Mouse (Mus musculus) embryonic facial prominence, embryonic 14.5 days (tissue): ENCODE results near the gene Spout1. TPM values are rescaled to one million over a fixed set of nuclear protein-coding genes. Genes with fewer than 3 reads are reported as not detected.
"Not testable (repeated sequence)": the region's sequence is repeated elsewhere in the genome, so short reads cannot be mapped to it uniquely, and the experiment has no call there.

Experiments used
- ATAC-seq: fragments of 200-750 bp; cut with Nextera tagmentation; 2 replicates; pipeline ENCODE4 v1.8.0; 2017; ENCODE audit warnings: low read depth, moderate number of reproducible peaks, moderate TSS enrichment
- DNase-seq: peaks from one replicate; pipeline ENCODE4 v3.0.0-alpha.2; 2015; ENCODE audit warnings: low spot score
- H3K27ac ChIP-seq: fragments of 300-500 bp; sonication (generic); replicated peaks from 2 replicates; pipeline ENCODE4 v1.5.1; 2014; ENCODE audit warnings: low read depth, mild to moderate bottlenecking, low read length, moderate library complexity
- H3K27me3 ChIP-seq: fragments of 300-500 bp; sonication (generic); replicated peaks from 2 replicates; pipeline ENCODE4 v1.6.1; 2014; ENCODE audit warnings: low read length; ENCODE audit not compliant: control insufficient read depth, insufficient read depth
- H3K36me3 ChIP-seq: fragments of 300-500 bp; sonication (generic); 2 replicates; pipeline ENCODE4 v1.6.1; 2014; ENCODE audit warnings: low read length, mixed read lengths; ENCODE audit not compliant: control insufficient read depth, insufficient read depth
- H3K4me1 ChIP-seq: fragments of 300-500 bp; sonication (generic); 2 replicates; pipeline ENCODE4 v1.6.1; 2014; ENCODE audit warnings: antibody characterized with exemption, low read length; ENCODE audit not compliant: control insufficient read depth, insufficient read depth
- H3K4me2 ChIP-seq: fragments of 300-500 bp; sonication (generic); 2 replicates; pipeline ENCODE4 v1.6.1; 2014; ENCODE audit warnings: low read depth, mild to moderate bottlenecking, low read length, moderate library complexity, mixed read lengths
- H3K4me3 ChIP-seq: fragments of 300-500 bp; sonication (generic); 2 replicates; pipeline ENCODE4 v1.5.1; 2014; ENCODE audit warnings: low read depth, mild to moderate bottlenecking, low read length
- H3K9ac ChIP-seq: fragments of 300-500 bp; sonication (generic); 2 replicates; pipeline ENCODE4 v1.6.1; 2014; ENCODE audit warnings: low read depth, mild to moderate bottlenecking, low read length, moderate library complexity, mixed read lengths
- H3K9me3 ChIP-seq: fragments of 300-500 bp; sonication (generic); 2 replicates; pipeline ENCODE4 v1.6.1; 2016; ENCODE audit warnings: low read length; ENCODE audit not compliant: control insufficient read depth
- WGBS: fragments of 180-500 bp; shearing (Covaris S2); extraction: QIAGEN DNeasy Blood & Tissue Kit; methylation state at CpG from one replicate; pipeline ENCODE4 v1.1.7; 2014; 5-methylcytosine and 5-hydroxymethylcytosine counted together
- polyA plus RNA-seq: library from polyadenylated mRNA; unstranded; fragments of >200 nt; fragmentation: Nextera tagmentation; extraction: Ambion mirVana; gene quantifications from 2 replicates; pipeline ENCODE4 v1.2.1, GENCODE M21; 2014

Spout1 gene
- polyA plus RNA-seq, 1 experiment from 2014 or later: 63.8 TPM

GRCm38 (mm10) chr2:30151840-30152239 lies 26.4 kb downstream of the Spout1 start:
- WGBS: 81% methylated on average over 11 of the region's 11 CpGs
- no peak overlapping the region for H3K4me2 ChIP-seq
- H3K9ac ChIP-seq: no peak overlapping the region
- peaks cover 49% of the 10 kb centered on the region for H3K36me3 ChIP-seq
- H3K27ac ChIP-seq: no peak overlapping the region
- H3K9me3 ChIP-seq: no peaks in the 10 kb centered on the region
- DNase-seq (no peak), ATAC-seq (no peak)
- no peaks in the 10 kb centered on the region for H3K27me3 ChIP-seq
- H3K4me3 ChIP-seq: no peak overlapping the region
- no peaks in the 10 kb centered on the region for H3K4me1 ChIP-seq

- 93% methylated on average over 4 of the region's 4 CpGs for WGBS
- peaks cover 87% of the 10 kb centered on the region for H3K36me3 ChIP-seq
- H3K4me2 ChIP-seq: no peak overlapping the region
- no peaks in the 10 kb centered on the region for H3K27me3 ChIP-seq
- no peaks in the 10 kb centered on the region for H3K9me3 ChIP-seq
- no peak overlapping the region for H3K9ac ChIP-seq
- DNase-seq (no peak), ATAC-seq (no peak)
- H3K27ac ChIP-seq: no peak overlapping the region
- no peaks in the 10 kb centered on the region for H3K4me1 ChIP-seq
- no peak overlapping the region for H3K4me3 ChIP-seq
These were observed 30.8 kb downstream of the Spout1 start for GRCm38 (mm10) chr2:30147466-30147865.

- ATAC-seq (no peak), DNase-seq (no peak)
- WGBS: 97% methylated on average over 4 of the region's 4 CpGs
- no peaks in the 10 kb centered on the region for H3K9me3 ChIP-seq
- no peak overlapping the region for H3K27ac ChIP-seq
- H3K4me3 ChIP-seq: no peak overlapping the region
- H3K36me3 ChIP-seq: peaks cover 93% of the 10 kb centered on the region
- no peak overlapping the region for H3K9ac ChIP-seq
- H3K4me2 ChIP-seq: no peak overlapping the region
- H3K27me3 ChIP-seq: no peaks in the 10 kb centered on the region
- no peaks in the 10 kb centered on the region for H3K4me1 ChIP-seq
These were observed 33.8 kb downstream of the Spout1 start for GRCm38 (mm10) chr2:30144436-30144835.

GRCm38 (mm10) chr2:30140021-30140420 lies 38.2 kb downstream of the Spout1 start:
- not testable (repeated sequence) for H3K9me3 ChIP-seq, DNase-seq, H3K4me1 ChIP-seq, H3K27ac ChIP-seq, ATAC-seq, H3K27me3 ChIP-seq, H3K9ac ChIP-seq, H3K4me3 ChIP-seq, H3K4me2 ChIP-seq
- WGBS: 92% methylated on average over 4 of the region's 4 CpGs
- peaks cover 92% of the 10 kb centered on the region for H3K36me3 ChIP-seq

GRCm38 (mm10) chr2:30136458-30136857 lies 41.8 kb downstream of the Spout1 start:
- H3K4me3 ChIP-seq: no peak overlapping the region
- H3K36me3 ChIP-seq: peaks cover 58% of the 10 kb centered on the region
- no peak for ATAC-seq
- H3K27ac ChIP-seq: no peak overlapping the region
- no peak for DNase-seq
- no peak overlapping the region for H3K4me2 ChIP-seq
- no peaks in the 10 kb centered on the region for H3K27me3 ChIP-seq
- peaks cover 20% of the 10 kb centered on the region for H3K4me1 ChIP-seq
- 90% methylated on average over 10 of the region's 10 CpGs for WGBS
- no peaks in the 10 kb centered on the region for H3K9me3 ChIP-seq
- H3K9ac ChIP-seq: no peak overlapping the region

- Histone ChIP-seq H3K9ac (peak overlapping the region; percentile 78), H3K9me3 (no peaks in the 10 kb centered on the region), H3K4me1 (peaks cover 20% of the 10 kb centered on the region), H3K36me3 (peaks cover 44% of the 10 kb centered on the region), H3K27ac (peak overlapping the region; percentile 33; the same call in 1 of the 2 replicates), H3K4me2 (peak overlapping the region; percentile 68), H3K4me3 (peak overlapping the region; percentile 70), H3K27me3 (no peaks in the 10 kb centered on the region)
- 70% methylated on average over 10 of the region's 10 CpGs for WGBS
- ATAC-seq: no peak
- DNase-seq: no peak
These were observed 43.2 kb downstream of the Spout1 start for GRCm38 (mm10) chr2:30134928-30135620.

- no peak for DNase-seq
These were observed 43.9 kb downstream of the Spout1 start for GRCm38 (mm10) chr2:30134378-30134711.

GRCm38 (mm10) chr2:30133613-30134377 lies 44.5 kb downstream of the Spout1 start, which contains the start of gene Tbc1d13:
Gene Tbc1d13, plus strand, starts transcription at chr2:30133746.
- Histone ChIP-seq H3K9me3 (no peaks in the 10 kb centered on the region), H3K27ac (peak within 1 kb of the TSS; percentile 77), H3K4me3 (peak within 1 kb of the TSS; percentile 70), H3K4me2 (peak within 1 kb of the TSS; percentile 68), H3K27me3 (no peaks in the 10 kb centered on the region), H3K9ac (peak within 1 kb of the TSS; percentile 78), H3K36me3 (peaks cover 35% of the 10 kb centered on the region), H3K4me1 (peaks cover 20% of the 10 kb centered on the region)
- WGBS: under 1% methylated on average over 22 of the region's 46 CpGs
- DNase-seq (peak; percentile 97), ATAC-seq (peak; percentile 97)

More at GRCm38 (mm10) chr2:30134378-30134711, 43.9 kb downstream of the Spout1 start:
- peak overlapping the region; percentile 68 for H3K4me2 ChIP-seq
- no peaks in the 10 kb centered on the region for H3K9me3 ChIP-seq
- no peaks in the 10 kb centered on the region for H3K27me3 ChIP-seq
- peak overlapping the region; percentile 78 for H3K9ac ChIP-seq
- peak overlapping the region; percentile 70 for H3K4me3 ChIP-seq
- whole genome bisulfite sequencing: 18% methylated on average over 6 of the region's 6 CpGs
- peaks cover 20% of the 10 kb centered on the region for H3K4me1 ChIP-seq
- no peak for ATAC-seq
- H3K27ac ChIP-seq: peak overlapping the region; percentile 33; the same call in 1 of the 2 replicates
- peaks cover 39% of the 10 kb centered on the region for H3K36me3 ChIP-seq
